Mouse (Mus musculus) heart, adult 2 months (tissue): ENCODE data around the gene Rack1. TPM values are rescaled to one million over a fixed set of nuclear protein-coding genes. Genes with fewer than 3 reads are reported as not detected.

Experiments used
- DNase-seq, 2 experiments: peaks; one replicate each; pipeline ENCODE4 v3.0.0; 2021
- H3K27ac ChIP-seq: fragments of 200-600 bp; 2 replicates; pipeline ENCODE4 v1.8.1; 2022
- H3K27me3 ChIP-seq: fragments of 200-500 bp; 2 replicates; pipeline ENCODE4 v1.6.1; 2012; ENCODE audit warnings: mild to moderate bottlenecking, low read length, inconsistent platforms, mixed read lengths; ENCODE audit not compliant: control insufficient read depth, insufficient read depth
- H3K36me3 ChIP-seq: fragments of 200-500 bp; 2 replicates; pipeline ENCODE4 v1.6.1; 2012; ENCODE audit warnings: low read length, inconsistent platforms; ENCODE audit not compliant: control insufficient read depth, insufficient read depth
- H3K4me1 ChIP-seq: fragments of 200-500 bp; 2 replicates; pipeline ENCODE4 v1.6.1; 2011; ENCODE audit warnings: low read length; ENCODE audit not compliant: control insufficient read depth, insufficient read depth
- H3K4me3 ChIP-seq: fragments of 200-600 bp; 2 replicates; pipeline ENCODE4 v1.8.1; 2022
- H3K79me2 ChIP-seq: fragments of 200-500 bp; replicated peaks from 2 replicates; pipeline ENCODE4 v1.6.1; 2012; ENCODE audit warnings: mild to moderate bottlenecking, inconsistent platforms, low read length, moderate library complexity, mixed read lengths; ENCODE audit not compliant: control insufficient read depth, insufficient read depth
- H3K9ac ChIP-seq: fragments of 200-500 bp; 2 replicates; pipeline ENCODE4 v1.6.1; 2012; ENCODE audit warnings: low read depth, mild to moderate bottlenecking, control low read depth, inconsistent platforms, low read length, mixed read lengths
- CTCF ChIP-seq: fragments of 200-600 bp; IDR thresholded peaks from 2 replicates; pipeline ENCODE4 v1.8.1; 2022; ENCODE audit warnings: antibody characterized with exemption, mild to moderate bottlenecking, moderate library complexity
- EP300 ChIP-seq: fragments of 200-500 bp; IDR thresholded peaks from 2 replicates; pipeline ENCODE4 v1.6.1; 2011; ENCODE audit warnings: low read depth, low read length, control low read depth; ENCODE audit not compliant: insufficient read depth
- POLR2A ChIP-seq: fragments of 200-500 bp; IDR thresholded peaks from 2 replicates; pipeline ENCODE4 v1.6.1; 2011; ENCODE audit warnings: mild to moderate bottlenecking, low read depth, low read length, control low read depth; ENCODE audit not compliant: insufficient read depth
- WGBS: fragments of 180-500 bp; shearing (Covaris S2); methylation state at CpG from one replicate; pipeline ENCODE4 v1.1.7; 2018; 5-methylcytosine and 5-hydroxymethylcytosine counted together
- intact Hi-C: fragments of 180-260 bp; cut with DNase I; formaldehyde crosslinking; loops from one replicate; pipeline ENCODE4 v1.15.1; 2025
- polyA plus RNA-seq: library from polyadenylated mRNA; depleted of rRNA; stranded (reverse); fragments of >200 nt; gene quantifications from 2 replicates; pipeline ENCODE4 v1.2.3, GENCODE M21; 2012
- total RNA-seq, 2 experiments: library from RNA; stranded (reverse); gene quantifications; 2 replicates each; pipeline ENCODE4 v1.2.3; 2021

The Rack1 gene
- total and polyA plus RNA-seq, 3 experiments = 337 to 867 (median 437) TPM

DNA sequence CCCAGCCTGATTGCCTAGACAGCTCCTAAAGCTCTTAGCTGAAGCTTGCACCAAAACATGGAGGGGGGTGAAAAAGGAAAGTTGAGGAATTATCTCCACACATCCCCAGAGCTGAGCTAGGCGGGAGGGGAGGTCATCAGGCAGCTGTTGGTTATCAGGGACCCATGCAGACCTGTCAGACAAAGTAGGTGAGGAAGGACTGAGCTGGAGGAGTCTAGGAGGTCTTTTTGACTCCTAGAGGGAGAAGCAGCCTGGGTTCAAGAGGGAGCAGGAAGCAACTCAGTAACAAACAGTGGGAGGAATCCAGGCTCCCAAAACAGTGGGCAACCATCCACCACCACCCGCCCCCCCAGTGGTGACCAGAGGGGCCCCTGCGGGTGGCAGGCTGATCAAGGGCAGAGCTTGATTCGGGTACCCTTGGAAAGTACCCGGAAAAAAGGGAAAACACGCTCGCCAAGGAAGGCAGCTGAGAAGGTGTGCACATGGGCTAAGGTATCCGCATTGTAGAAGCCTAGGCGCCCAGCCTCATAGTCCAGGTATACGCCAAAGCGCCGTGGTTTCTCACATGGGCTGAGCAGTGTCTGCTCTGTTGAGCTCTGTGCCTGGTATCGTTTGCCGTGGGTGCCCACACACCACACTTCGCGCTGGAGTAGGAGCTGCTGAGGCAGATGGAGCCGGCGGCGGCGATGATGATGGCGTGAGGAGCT lies 6.9 kb downstream of the Rack1 start:
- Histone ChIP-seq H3K27me3 (no peaks in the 10 kb centered on the region), H3K4me1 (peaks cover 5% of the 10 kb centered on the region), H3K36me3 (peaks cover 17% of the 10 kb centered on the region), H3K27ac (no peak overlapping the region), H3K9ac (no peak overlapping the region), H3K4me3 (no peak overlapping the region), H3K79me2 (no peaks in the 10 kb centered on the region)
- intact Hi-C loops = no loop called here
- WGBS = 68% methylated on average over 21 of the region's 21 CpGs
- TF ChIP-seq POLR2A = no peak
- no peak for TF ChIP-seq CTCF
- TF ChIP-seq EP300 = no peak
- DNase-seq = no peak

GRCm38 (mm10) chr11:48807563-48808303 lies 7.6 kb downstream of the Rack1 start:
- 49% methylated on average over 14 of the region's 14 CpGs for whole genome bisulfite sequencing
- DNase-seq = no peak
- no peak for TF ChIP-seq EP300
- no peak for TF ChIP-seq CTCF
- TF ChIP-seq POLR2A = no peak
- Histone ChIP-seq H3K4me3 (no peak overlapping the region), H3K4me1 (peaks cover 2% of the 10 kb centered on the region; the same call in 1 of the 2 replicates), H3K27ac (no peak overlapping the region), H3K27me3 (no peaks in the 10 kb centered on the region), H3K36me3 (peaks cover 16% of the 10 kb centered on the region), H3K9ac (no peak overlapping the region), H3K79me2 (no peaks in the 10 kb centered on the region)
- intact Hi-C loops = no loop called here

DNA sequence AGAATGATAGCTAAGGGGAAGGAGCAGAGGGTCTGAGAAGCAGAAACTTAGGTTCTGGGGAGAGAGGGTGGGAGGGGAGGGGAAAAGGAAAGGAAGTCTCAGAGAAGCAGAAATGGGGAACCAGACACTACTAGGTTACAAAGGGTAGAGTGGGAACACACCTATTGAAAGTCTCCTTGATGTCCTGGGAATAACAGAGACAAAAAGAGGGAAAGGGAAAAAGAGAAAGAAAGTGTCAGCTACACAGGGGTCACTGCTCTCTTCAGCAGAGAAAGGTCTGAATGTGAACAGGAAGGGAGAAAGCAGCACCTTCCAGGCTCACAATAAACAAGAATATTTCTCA lies 8.1 kb downstream of the Rack1 start:
- Histone ChIP-seq H3K27me3 (no peaks in the 10 kb centered on the region), H3K4me1 (peaks cover 2% of the 10 kb centered on the region; the same call in 1 of the 2 replicates), H3K9ac (no peak overlapping the region), H3K36me3 (peaks cover 13% of the 10 kb centered on the region), H3K4me3 (no peak overlapping the region), H3K27ac (no peak overlapping the region), H3K79me2 (no peaks in the 10 kb centered on the region)
- DNase-seq = no peak
- no peak for TF ChIP-seq CTCF
- no peak for TF ChIP-seq POLR2A
- no peak for TF ChIP-seq EP300
- intact Hi-C loops = no loop called here

GRCm38 (mm10) chr11:48808737-48809433 lies 8.8 kb downstream of the Rack1 start:
- Histone ChIP-seq H3K36me3 (peaks cover 12% of the 10 kb centered on the region), H3K27me3 (no peaks in the 10 kb centered on the region), H3K79me2 (no peaks in the 10 kb centered on the region), H3K4me1 (peaks cover 2% of the 10 kb centered on the region; the same call in 1 of the 2 replicates), H3K9ac (no peak overlapping the region), H3K4me3 (no peak overlapping the region), H3K27ac (no peak overlapping the region; the same call in 1 of the 2 replicates)
- WGBS = 56% methylated on average over 16 of the region's 16 CpGs
- intact Hi-C loops = no loop called here
- peak in 1 of 2 experiments; percentile 47 for DNase-seq
- TF ChIP-seq POLR2A (no peak), CTCF (no peak), EP300 (no peak)

GRCm38 (mm10) chr11:48809434-48809830 lies 9.3 kb downstream of the Rack1 start:
- intact Hi-C loops = no loop called here
- Histone ChIP-seq H3K4me1 (peaks cover 2% of the 10 kb centered on the region; the same call in 1 of the 2 replicates), H3K4me3 (no peak overlapping the region), H3K9ac (no peak overlapping the region), H3K79me2 (no peaks in the 10 kb centered on the region), H3K36me3 (peaks cover 12% of the 10 kb centered on the region), H3K27me3 (no peaks in the 10 kb centered on the region), H3K27ac (no peak overlapping the region)
- WGBS = 52% methylated on average over 4 of the region's 4 CpGs
- no peak for TF ChIP-seq CTCF
- TF ChIP-seq POLR2A = no peak
- no peak for TF ChIP-seq EP300
- no peak for DNase-seq
